Mouse (Mus musculus) stomach, embryonic 15.5 days (tissue): Measurements from ENCODE around the gene Lmod1. TPM values are rescaled to one million over a fixed set of nuclear protein-coding genes. Genes with fewer than 3 reads are reported as not detected.
"Not testable (repeated sequence)": the region's sequence is repeated elsewhere in the genome, so short reads cannot be mapped to it uniquely, and the experiment has no call there.

Experiments
- ATAC-seq: fragments of 200-750 bp; cut with Nextera tagmentation; 2 replicates; pipeline ENCODE4 v1.8.0; 2017; ENCODE audit warnings: low read depth, moderate number of reproducible peaks, moderate TSS enrichment; ENCODE audit not compliant: insufficient read depth, low FRiP score
- H3K27ac ChIP-seq: fragments of 300-500 bp; sonication (generic); 2 replicates; pipeline ENCODE4 v1.5.1; 2015; ENCODE audit warnings: mild to moderate bottlenecking, inconsistent platforms
- H3K27me3 ChIP-seq: fragments of 300-500 bp; sonication (generic); replicated peaks from 2 replicates; pipeline ENCODE4 v1.6.1; 2015; ENCODE audit warnings: inconsistent platforms
- H3K36me3 ChIP-seq: fragments of 300-500 bp; sonication (generic); 2 replicates; pipeline ENCODE4 v1.6.1; 2015; ENCODE audit warnings: inconsistent platforms
- H3K4me1 ChIP-seq: fragments of 300-500 bp; sonication (generic); 2 replicates; pipeline ENCODE4 v1.6.1; 2015; ENCODE audit warnings: inconsistent platforms
- H3K4me2 ChIP-seq: fragments of 300-500 bp; sonication (generic); 2 replicates; pipeline ENCODE4 v1.6.1; 2015; ENCODE audit warnings: mild to moderate bottlenecking, inconsistent platforms
- H3K4me3 ChIP-seq: fragments of 300-500 bp; sonication (generic); replicated peaks from 2 replicates; pipeline ENCODE4 v1.5.1; 2015; ENCODE audit warnings: inconsistent platforms
- H3K9ac ChIP-seq: fragments of 300-500 bp; sonication (generic); 2 replicates; pipeline ENCODE4 v1.6.1; 2015; ENCODE audit warnings: inconsistent platforms
- H3K9me3 ChIP-seq: fragments of 300-500 bp; sonication (generic); 2 replicates; pipeline ENCODE4 v1.6.1; 2016; ENCODE audit warnings: inconsistent platforms
- WGBS: fragments of 180-500 bp; shearing (Covaris S2); methylation state at CpG from one replicate; pipeline ENCODE4 v1.1.7; 2015; 5-methylcytosine and 5-hydroxymethylcytosine counted together
- polyA plus RNA-seq: library from polyadenylated mRNA; unstranded; fragments of >200 nt; fragmentation: Nextera tagmentation; extraction: Ambion mirVana; gene quantifications from 2 replicates; pipeline ENCODE4 v1.2.1, GENCODE M21; 2015

Gene Lmod1
- polyA plus RNA-seq, 1 experiment from 2014 or later, result 14.0 TPM

- H3K9me3 ChIP-seq, result no peaks in the 10 kb centered on the region
- ATAC-seq, result no peak
- no peak overlapping the region for H3K4me3 ChIP-seq
- no peaks in the 10 kb centered on the region for H3K27me3 ChIP-seq
- H3K4me2 ChIP-seq, result no peak overlapping the region
- H3K4me1 ChIP-seq, result peaks cover 1% of the 10 kb centered on the region; the same call in 1 of the 2 replicates
- H3K27ac ChIP-seq, result 0 out of 2 replicates have a peak overlapping the region, but pooled peaks have one; percentile 9
- WGBS, result 71% methylated on average over 15 of the region's 15 CpGs
- peaks cover 25% of the 10 kb centered on the region for H3K36me3 ChIP-seq
- H3K9ac ChIP-seq, result no peak overlapping the region
These were observed 55.7 kb downstream of the Lmod1 start for GRCm38 (mm10) chr1:135380071-135380991.

GRCm38 (mm10) chr1:135381560-135381959 lies 57.0 kb downstream of the Lmod1 start:
- H3K27ac ChIP-seq, H3K4me2 ChIP-seq, H3K9me3 ChIP-seq, H3K4me1 ChIP-seq, ATAC-seq, H3K27me3 ChIP-seq, H3K4me3 ChIP-seq, H3K9ac ChIP-seq: not testable (repeated sequence)
- whole genome bisulfite sequencing, result 65% methylated on average over 6 of the region's 6 CpGs
- peaks cover 37% of the 10 kb centered on the region for H3K36me3 ChIP-seq

- H3K36me3 ChIP-seq, result peaks cover 62% of the 10 kb centered on the region
These were observed 59.6 kb downstream of the Lmod1 start for GRCm38 (mm10) chr1:135384171-135384570.

GRCm38 (mm10) chr1:135385161-135385560 lies 60.6 kb downstream of the Lmod1 start:
- WGBS, result 88% methylated on average over 9 of the region's 9 CpGs
- ATAC-seq, result no peak
- Histone ChIP-seq H3K4me3 (no peak overlapping the region), H3K4me2 (no peak overlapping the region), H3K27ac (no peak overlapping the region), H3K9ac (no peak overlapping the region), H3K4me1 (no peaks in the 10 kb centered on the region), H3K9me3 (no peaks in the 10 kb centered on the region), H3K36me3 (peaks cover 70% of the 10 kb centered on the region), H3K27me3 (no peaks in the 10 kb centered on the region)

More at GRCm38 (mm10) chr1:135384171-135384570, 59.6 kb downstream of the Lmod1 start:
- H3K4me2 ChIP-seq, result no peak overlapping the region
- H3K27me3 ChIP-seq, result no peaks in the 10 kb centered on the region
- H3K4me1 ChIP-seq, result no peaks in the 10 kb centered on the region
- no peak overlapping the region for H3K27ac ChIP-seq
- H3K9me3 ChIP-seq, result no peaks in the 10 kb centered on the region
- 98% methylated on average over 5 of the region's 5 CpGs for WGBS
- no peak overlapping the region for H3K4me3 ChIP-seq
- ATAC-seq, result no peak
- H3K9ac ChIP-seq, result no peak overlapping the region

- no peak overlapping the region for H3K27ac ChIP-seq
- no peak for ATAC-seq
- WGBS, result 97% methylated on average over 5 of the region's 5 CpGs
- H3K4me2 ChIP-seq, result no peak overlapping the region
- no peaks in the 10 kb centered on the region for H3K9me3 ChIP-seq
- no peaks in the 10 kb centered on the region for H3K4me1 ChIP-seq
- H3K9ac ChIP-seq, result no peak overlapping the region
- H3K4me3 ChIP-seq, result no peak overlapping the region
- H3K36me3 ChIP-seq, result peaks cover 42% of the 10 kb centered on the region
- H3K27me3 ChIP-seq, result no peaks in the 10 kb centered on the region
These were observed 74.9 kb downstream of the Lmod1 start for GRCm38 (mm10) chr1:135399466-135399865.

- no peak overlapping the region for H3K27ac ChIP-seq
- WGBS, result 85% methylated on average over 3 of the region's 3 CpGs
- ATAC-seq, result no peak
- no peak overlapping the region for H3K4me3 ChIP-seq
- H3K9ac ChIP-seq, result no peak overlapping the region
- H3K27me3 ChIP-seq, result no peaks in the 10 kb centered on the region
- no peak overlapping the region for H3K4me2 ChIP-seq
- peaks cover 45% of the 10 kb centered on the region for H3K36me3 ChIP-seq
- H3K9me3 ChIP-seq, result no peaks in the 10 kb centered on the region
- H3K4me1 ChIP-seq, result no peaks in the 10 kb centered on the region
These were observed 77.0 kb downstream of the Lmod1 start for GRCm38 (mm10) chr1:135401452-135402110.

GRCm38 (mm10) chr1:135405356-135405755 lies 80.7 kb downstream of the Lmod1 start:
- no peak for ATAC-seq
- H3K36me3 ChIP-seq, result peaks cover 65% of the 10 kb centered on the region
- WGBS, result 82% methylated on average over 7 of the region's 7 CpGs

GRCm38 (mm10) chr1:135408973-135409372 lies 84.4 kb downstream of the Lmod1 start:
- Histone ChIP-seq H3K27ac (no peak overlapping the region), H3K36me3 (peaks cover 61% of the 10 kb centered on the region), H3K4me3 (no peak overlapping the region), H3K9me3 (no peaks in the 10 kb centered on the region), H3K9ac (no peak overlapping the region), H3K27me3 (no peaks in the 10 kb centered on the region), H3K4me1 (no peaks in the 10 kb centered on the region), H3K4me2 (no peak overlapping the region)
- ATAC-seq, result no peak
- 96% methylated on average over 4 of the region's 4 CpGs for WGBS

More at GRCm38 (mm10) chr1:135405356-135405755, 80.7 kb downstream of the Lmod1 start:
- H3K9me3 ChIP-seq, result no peaks in the 10 kb centered on the region
- H3K9ac ChIP-seq, result no peak overlapping the region
- H3K27me3 ChIP-seq, result no peaks in the 10 kb centered on the region
- no peak overlapping the region for H3K4me2 ChIP-seq
- no peak overlapping the region for H3K27ac ChIP-seq
- H3K4me1 ChIP-seq, result no peaks in the 10 kb centered on the region
- H3K4me3 ChIP-seq, result no peak overlapping the region

- no peak overlapping the region for H3K4me3 ChIP-seq
- H3K27me3 ChIP-seq, result no peaks in the 10 kb centered on the region
- H3K27ac ChIP-seq, result no peak overlapping the region
- no peaks in the 10 kb centered on the region for H3K4me1 ChIP-seq
- no peak overlapping the region for H3K4me2 ChIP-seq
- H3K9me3 ChIP-seq, result no peaks in the 10 kb centered on the region
- H3K36me3 ChIP-seq, result peaks cover 58% of the 10 kb centered on the region
- 59% methylated on average over 2 of the region's 2 CpGs for WGBS
- ATAC-seq, result 0 out of 2 replicates have a peak, but pooled peaks have one; percentile 22
- H3K9ac ChIP-seq, result no peak overlapping the region
These were observed 86.4 kb downstream of the Lmod1 start for GRCm38 (mm10) chr1:135410967-135411366.

GRCm38 (mm10) chr1:135412130-135412529 lies 87.5 kb downstream of the Lmod1 start:
- no peak overlapping the region for H3K4me3 ChIP-seq
- no peak overlapping the region for H3K4me2 ChIP-seq
- H3K4me1 ChIP-seq, result no peaks in the 10 kb centered on the region
- H3K36me3 ChIP-seq, result peaks cover 58% of the 10 kb centered on the region
- no peaks in the 10 kb centered on the region for H3K9me3 ChIP-seq
- ATAC-seq, result no peak
- no peak overlapping the region for H3K9ac ChIP-seq
- 84% methylated on average over 4 of the region's 4 CpGs for WGBS
- no peaks in the 10 kb centered on the region for H3K27me3 ChIP-seq
- H3K27ac ChIP-seq, result no peak overlapping the region

- Histone ChIP-seq H3K9ac (no peak overlapping the region), H3K27me3 (no peaks in the 10 kb centered on the region), H3K4me2 (no peak overlapping the region), H3K36me3 (peaks cover 59% of the 10 kb centered on the region), H3K27ac (no peak overlapping the region), H3K4me3 (no peak overlapping the region), H3K4me1 (no peaks in the 10 kb centered on the region), H3K9me3 (no peaks in the 10 kb centered on the region)
- no peak for ATAC-seq
These were observed 89.4 kb downstream of the Lmod1 start for GRCm38 (mm10) chr1:135413996-135414395.
